Mouse (Mus musculus) brain, adult 2 months (tissue): Measurements from ENCODE around the gene Papss2.

Source experiments
- DNase-seq: peaks from one replicate; pipeline ENCODE4 v3.0.0; 2011; ENCODE audit warnings: low read depth, low spot score

The Papss2 gene

DNA sequence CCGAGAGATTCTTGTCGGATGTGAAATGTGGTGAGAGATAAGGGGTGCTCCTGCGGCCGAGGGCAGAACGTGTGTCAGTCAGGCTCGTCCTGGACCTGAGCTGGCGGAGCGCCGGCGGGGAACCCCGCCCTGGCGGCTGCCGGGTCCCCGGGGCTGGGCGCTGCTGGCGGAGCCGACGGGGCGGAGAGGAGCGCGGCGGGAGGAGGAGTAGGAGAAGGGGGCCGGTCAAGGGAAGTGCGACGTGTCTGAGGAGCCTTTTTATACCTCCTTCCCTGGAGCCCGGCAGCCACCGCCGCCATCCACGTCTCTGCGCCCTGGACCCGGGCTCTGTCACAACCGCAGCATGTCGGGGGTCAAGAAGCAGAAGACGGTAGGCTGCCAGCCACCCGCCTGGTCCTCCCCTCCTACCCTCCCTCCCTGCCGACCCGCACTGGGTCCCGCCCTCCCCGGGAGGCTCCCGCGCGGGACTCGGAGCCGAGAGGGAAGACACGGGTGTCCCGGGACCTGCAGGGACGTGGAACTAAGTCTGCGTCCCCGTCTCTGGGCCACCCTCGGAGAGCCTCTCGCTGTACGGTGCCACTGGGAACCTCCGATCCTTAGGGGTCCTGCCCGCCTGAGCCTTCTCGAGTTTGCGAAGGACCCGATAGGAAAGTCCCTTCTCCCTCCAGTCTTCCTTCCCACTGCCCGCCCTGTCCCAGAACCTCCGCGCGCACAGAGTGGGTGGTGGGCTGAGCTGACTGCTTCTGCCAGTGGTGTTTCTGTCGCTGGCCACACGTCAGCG is at the start of gene Papss2:
Gene Papss2 (plus strand): TSS at position 285 of the 781 bp plus-strand sequence.
- DNase-seq = no peak

DNA sequence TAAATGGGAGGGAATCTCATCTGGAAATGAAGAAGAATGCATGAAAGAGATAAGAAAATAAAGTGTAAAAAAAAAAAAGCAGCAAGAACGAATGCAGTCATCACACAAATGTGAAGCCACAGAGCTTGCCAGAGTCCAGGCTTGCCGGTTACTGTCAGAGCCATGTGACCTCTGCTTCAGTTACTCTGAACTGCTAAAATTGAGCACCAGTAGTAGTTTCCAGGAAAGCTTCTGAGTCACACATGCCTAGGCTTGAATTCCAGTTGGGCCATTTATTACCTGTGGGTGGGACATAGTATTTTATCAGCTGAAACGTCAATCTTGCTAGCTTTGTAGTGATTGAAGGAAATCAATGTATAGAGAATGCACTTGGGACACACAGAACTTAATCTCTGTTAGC is 48.2 kb upstream of the Papss2 start:
- no peak for DNase-seq

DNA sequence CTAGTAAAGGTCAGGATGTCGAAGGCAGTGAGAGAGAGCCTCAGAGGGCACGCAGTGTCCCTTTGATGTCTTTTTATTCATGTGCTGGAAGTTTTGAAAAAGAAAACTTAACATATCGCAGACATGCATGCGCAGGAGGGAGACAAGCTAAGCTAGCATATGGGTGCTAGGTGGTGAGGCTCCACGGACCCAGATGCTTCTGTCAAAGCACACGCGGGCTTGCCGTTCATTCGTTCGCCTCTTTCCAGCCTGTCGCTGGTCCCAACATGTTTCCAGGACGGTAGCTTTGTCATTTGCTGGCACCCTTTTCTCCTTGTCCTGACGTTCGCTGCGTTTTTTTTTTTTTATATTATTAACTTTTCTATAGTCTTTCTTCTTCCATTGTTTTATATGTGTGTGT is 47.4 kb upstream of the Papss2 start:
- DNase-seq = peak; percentile 21

DNA sequence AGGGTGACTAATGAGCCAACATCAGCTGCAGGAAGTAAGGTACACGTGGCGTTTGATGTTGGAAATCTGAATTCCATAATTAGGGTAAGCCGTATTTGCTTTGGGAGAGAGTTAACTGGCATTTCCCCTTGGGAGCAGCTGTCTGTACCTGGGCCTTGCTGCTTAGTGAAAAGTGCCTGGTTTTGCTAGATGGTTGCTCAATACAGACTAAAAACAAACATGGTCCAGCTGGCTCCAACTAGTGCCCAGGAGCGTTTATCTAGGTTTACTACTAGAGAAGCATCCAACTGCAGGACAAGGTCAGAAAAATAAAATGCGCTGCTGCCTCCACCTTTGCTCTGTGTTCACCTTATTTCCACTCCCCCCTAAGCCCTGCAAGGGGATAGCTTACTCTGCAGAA is 45.1 kb upstream of the Papss2 start:
- no peak for DNase-seq

DNA sequence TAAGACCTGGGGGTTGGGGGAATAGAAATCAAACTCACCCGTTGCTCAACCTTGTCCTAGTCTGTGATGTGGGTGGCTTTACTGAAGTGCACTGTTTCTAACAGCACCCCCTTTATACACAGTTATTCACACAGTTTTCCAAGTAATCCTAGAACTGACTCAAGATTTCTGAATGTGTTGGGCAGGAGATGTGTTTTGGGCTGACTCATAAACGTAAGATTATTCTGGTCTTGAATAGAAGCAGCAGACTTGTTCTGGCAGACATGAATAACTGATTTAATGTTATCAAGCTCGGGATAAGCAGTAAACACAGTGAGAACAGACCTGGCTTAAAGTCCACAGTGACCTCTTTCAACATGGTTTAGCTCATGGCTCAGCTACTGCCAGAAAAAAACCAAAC is 44.1 kb upstream of the Papss2 start:
- DNase-seq = peak; percentile 39

DNA sequence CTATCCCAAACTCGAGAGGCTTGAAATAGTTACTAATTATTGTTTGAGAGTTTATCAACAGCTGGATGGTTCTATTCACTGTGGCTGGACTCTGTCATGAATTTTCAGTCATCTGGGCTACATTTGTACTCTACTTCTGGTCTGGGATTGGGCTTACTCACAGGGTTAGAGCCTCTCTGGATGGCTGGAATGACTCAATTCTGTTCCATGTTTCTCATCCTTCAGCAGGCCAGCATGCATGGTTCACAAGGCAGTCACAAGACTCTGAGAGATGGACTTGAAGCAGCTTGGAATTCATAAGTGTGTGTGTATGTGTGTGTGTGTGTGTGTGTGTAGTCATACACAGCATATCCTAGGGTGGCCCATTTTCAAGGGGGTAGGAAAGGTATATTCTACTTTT is 43.5 kb upstream of the Papss2 start:
- DNase-seq = no peak

DNA sequence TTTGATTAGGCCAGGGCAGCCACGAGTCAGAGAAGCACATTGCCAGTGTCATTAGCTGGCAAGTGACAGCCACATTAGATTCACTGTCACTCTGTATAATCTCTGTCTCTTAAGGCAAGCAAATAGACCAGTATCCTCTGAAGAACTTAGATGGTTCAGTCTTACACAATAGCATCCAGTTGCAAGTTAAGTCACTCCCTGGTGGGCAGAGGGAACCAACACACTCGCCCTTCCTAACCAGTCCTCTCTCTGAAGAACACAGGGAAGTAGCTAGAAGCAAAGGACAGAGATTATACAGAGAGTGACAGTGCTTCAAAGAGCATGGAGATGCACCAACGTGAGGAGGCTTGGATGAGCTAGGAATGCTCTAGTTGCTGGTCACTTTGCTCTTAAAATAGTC is 42.3 kb upstream of the Papss2 start:
- no peak for DNase-seq

DNA sequence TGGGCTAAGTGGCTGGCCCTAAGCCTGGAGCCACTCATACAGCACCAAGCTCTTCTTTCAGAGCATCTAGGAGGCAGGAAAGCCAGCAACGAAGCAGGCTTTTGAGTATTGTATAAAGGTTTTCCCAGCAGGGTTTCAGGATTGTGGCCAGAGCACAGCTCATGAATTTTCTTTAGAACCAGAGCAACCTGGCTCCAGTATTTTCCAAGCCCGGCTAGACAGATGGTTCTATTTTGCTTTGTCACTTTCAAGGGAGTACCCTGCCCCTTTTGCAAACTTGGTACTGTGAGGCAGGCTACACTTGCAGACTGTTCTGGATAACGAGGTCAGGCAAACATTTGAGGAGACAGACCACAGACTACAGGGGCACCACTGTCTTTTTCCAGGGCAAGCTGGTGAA is 40.3 kb upstream of the Papss2 start:
- DNase-seq = peak; percentile 28

DNA sequence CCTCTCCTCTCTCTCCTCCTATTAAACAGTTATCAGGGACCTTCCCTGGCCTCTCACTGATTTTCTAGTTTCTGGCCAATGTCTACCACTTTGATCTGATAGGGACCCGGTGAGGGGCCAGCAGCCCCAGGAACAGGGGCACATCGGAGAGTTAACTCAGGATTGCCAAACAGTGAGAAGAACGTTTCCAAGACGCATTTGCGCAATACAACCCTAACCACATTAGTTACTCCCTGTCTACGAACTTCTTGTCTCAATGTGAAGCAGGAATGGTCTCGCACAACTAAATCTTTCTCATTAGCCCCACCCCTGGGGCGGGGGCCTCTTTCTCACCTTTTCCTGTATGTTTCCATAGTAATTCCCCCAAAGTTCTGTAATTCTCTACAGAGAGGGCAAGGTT is 28.6 kb upstream of the Papss2 start:
- no peak for DNase-seq

DNA sequence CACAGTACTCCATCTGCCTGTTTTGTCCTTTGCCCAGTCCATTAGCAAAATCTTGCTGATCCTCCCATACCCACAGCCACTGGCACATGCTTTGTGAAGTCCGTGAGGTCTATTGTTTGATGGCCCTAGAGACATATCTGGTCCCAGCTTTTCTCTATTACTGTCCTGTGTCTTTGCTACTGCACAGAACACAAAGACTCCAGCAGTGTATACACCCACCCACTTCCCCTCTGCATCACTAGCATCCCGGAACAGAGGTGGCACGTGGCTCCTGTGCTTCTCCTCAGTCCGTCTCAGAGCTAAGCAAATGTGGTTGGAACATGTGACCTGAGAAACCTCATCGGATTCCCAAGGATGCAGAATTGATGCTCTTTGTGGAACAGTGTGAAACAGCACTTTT is 28.1 kb upstream of the Papss2 start:
- no peak for DNase-seq

DNA sequence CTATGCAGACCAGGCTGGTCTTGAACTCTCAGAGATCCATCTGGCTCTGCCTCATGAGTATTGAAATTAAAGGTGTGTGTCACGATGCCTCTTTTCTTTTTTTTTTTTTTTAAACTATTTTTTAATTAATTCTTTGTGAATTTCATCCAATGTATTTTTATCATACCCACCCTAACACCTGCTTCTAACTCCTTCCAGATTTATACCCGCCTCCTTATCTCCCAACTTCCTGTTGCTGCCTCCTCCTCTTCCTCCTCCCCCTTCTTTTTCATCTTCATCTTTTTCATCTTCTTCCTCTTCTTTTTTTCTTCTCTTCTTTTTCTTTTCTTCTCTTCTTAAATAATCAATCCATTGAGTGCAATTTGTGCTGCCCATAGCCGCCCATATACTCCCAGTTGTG is 27.1 kb upstream of the Papss2 start:
- DNase-seq = no peak

DNA sequence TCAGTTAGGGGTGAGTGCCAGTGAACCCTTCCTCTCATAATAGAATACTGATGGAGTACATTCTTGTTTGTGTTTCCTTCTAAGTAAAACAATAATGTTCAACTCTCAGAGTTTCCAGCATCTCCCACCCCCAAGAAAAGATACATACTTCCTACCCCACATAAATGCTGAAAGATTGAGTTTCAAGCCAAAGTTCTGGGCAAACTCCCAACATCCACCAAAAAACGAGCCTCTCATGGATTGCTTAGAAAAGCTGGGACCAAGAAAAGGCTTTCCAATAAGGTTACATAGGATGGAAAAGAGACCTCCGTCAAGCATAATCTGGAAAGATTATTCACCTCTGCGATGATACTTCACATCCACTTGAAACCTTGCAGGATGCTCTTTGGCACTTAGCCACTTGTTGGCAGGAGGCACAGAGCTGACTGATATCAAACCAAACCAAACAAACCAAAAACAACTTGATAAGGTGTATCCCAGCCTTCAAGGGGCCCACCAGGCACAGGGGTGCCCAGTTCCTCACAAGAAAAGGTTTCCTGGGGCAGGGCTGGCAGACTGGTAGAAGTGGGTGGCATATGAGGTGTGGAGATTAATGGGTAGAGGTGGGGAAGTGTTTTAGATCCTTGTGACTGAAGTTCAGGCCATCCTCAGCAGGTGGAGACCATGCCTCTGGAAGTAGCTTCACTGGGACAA is 26.5 kb upstream of the Papss2 start:
- DNase-seq = no peak

DNA sequence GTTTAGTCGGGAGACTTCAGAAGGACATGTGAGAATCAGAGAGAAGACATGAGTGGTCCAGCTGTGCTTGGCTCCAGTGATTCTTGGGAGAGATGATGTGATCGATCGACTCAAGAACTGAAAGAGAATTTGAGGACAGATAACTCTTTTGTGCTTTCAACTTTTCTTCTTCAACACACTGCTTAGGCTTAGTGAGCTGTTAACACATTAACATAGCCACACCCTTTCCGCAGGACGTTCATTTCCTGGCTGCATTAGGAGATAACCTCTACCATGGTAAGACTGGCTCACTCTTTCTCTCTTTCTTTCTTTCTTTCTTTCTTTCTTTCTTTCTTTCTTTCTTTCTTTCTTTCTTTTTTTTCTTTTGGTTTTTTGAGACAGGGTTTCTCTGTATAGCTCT is 25.9 kb upstream of the Papss2 start:
- no peak for DNase-seq

DNA sequence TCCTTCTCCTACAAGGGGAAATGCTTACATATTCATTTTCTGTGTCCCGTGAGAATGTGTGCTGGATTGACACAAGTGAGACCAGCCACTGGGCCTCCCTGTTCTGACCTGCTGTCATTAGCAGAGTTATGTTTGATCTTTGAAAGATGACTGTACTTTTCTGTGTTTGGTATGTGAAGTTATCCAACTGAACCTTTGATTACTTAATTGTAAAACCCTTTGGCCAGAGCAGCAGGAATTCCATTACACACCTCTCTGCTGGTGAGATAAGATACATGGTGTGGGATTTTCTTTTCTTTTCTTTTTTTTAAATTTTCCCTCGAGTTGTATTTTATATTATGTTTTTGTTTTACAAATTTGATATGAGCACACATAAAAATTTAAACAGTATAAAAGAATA is 23.4 kb upstream of the Papss2 start:
- DNase-seq = no peak

DNA sequence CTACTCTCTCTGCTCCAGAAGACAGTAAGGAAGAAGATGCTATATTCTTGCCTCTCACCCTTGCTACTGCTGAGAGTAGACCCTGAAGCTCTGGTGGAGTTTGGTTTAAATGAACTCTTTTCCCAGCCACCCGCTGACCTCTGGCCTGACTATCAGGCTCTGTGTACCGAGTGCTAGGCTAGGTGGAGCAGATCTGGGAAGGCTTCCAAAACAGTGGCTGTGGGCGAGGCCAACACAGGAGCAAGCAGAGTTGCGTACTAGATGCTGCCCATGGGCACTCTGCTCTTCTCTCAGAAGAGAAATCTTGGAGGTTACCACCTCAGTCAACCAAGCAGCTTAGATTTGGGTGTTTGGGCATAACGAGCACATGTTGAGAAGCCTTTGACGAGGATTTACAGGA is 22.3 kb upstream of the Papss2 start:
- no peak for DNase-seq

DNA sequence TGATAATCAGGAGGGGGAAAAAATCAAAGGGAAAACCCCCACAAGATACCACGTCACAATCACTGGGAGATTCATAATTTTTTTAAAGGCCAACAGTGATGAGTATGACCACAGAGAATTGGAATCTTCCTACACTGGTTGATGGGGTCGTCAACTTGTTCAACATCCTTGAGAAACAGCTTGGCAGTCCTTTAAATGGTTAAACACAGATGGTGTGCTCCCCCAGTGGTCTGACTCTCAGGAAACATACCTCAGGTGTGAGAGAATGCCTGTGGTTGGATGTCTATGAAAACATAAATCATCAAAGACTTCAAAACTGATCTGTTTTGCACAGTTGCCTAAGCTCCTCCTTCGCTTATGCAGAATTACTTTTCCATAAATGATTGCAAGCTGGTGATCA is 20.7 kb upstream of the Papss2 start:
- DNase-seq = no peak

DNA sequence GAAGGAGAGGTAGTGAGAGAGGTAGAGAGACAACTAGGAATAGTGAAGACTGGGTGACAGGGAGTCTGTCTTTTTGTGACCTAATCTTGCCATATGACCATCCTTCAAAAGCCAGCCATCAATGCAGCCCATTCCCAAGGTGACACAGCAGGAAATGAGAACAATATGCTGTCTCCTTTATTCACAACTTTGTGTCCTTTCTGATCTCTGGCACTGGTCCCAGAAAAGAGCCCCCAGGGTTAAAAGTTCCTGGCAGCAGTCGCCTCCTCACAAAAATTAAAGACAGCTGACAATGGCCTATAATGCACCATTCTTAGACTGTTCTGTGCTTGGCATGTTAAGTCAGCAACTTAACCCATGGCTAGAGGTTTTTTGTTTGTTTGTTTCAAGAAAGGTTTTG is 17.8 kb upstream of the Papss2 start:
- no peak for DNase-seq

DNA sequence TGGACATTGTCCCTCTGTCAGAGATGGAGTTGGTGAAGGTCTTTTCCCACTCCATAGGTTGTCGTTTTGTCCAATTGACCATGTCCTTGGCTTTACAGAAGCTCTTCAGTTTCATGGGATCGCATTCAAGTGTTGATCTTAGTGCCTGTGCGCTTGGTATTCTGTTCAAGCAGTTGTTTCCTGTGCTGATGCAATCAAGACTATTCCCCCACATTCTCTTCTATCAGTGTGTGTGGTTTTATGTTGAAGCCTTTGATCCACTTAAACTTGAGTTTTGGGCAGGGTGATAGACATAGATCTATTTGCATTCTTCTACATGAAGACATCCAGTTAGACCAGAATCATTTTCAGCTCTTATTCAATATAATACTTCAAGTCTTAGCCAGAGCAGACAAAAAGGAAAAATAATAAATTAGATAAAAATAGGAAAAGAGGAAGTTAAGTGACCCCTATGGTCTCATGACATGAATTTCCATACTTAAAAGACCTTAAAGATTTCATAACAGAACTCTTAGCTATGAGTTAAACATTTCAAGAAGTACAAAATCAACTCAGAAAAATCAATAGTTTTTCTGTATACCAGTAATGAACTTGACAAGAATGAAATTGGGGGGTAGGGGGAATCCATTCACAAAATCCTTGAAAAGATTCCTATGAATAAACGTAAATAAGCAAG is 12.4 kb upstream of the Papss2 start:
- no peak for DNase-seq

DNA sequence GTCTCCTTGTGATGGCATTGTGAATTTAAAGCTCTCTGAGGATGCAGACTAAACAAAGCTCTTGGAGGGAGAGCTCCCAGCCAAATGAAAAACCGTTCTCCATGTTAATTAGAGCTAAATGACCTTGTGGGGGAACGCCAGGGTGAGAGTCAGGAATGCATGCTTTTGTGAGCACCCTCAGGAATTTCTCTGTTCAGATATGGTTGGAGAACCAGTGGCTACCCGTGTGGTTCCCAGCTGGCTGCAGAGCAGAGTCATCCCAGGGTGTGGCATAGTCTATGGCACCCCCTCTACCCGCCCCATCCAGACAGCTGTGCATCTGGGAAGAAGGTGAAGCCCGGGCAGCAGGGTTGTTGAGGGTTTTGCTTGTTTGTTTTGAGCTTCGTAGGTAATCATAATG is 7.9 kb upstream of the Papss2 start:
- no peak for DNase-seq

DNA sequence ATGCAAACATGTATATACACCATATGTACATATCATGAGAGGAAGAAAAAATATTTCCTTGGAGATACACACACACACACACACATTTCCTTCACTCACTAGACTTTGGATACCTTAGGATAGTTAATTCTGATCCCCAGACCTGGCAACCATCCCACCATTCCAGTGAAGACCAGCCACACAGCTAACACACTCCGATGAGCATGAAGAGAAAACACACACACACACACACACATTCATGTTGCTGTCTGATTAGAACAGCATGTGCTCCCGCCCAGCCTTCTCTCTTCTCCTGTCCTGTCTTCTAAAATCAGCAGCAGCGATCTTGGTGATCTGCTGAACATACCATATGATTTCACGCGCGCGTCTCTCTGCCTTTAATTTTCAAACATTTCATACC is 2.8 kb upstream of the Papss2 start:
- no peak for DNase-seq

DNA sequence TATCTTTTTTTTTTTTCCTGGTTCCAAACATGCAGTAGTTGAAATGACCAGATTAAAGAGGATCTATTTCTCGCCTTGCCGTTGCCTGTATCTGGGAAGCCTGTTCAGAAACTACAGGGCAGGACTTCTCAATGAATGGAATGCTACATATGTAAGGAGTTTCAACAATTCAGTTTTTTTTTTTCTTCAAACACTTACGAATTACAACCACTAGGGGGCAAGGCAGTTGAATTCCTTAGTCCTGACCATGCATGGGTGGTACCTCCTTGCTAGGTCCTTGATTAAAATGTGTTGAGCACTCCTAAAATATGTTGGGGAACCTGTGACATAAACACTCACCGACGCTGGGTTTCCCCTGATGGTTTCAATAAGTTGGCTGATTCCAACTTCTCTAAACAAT is 1.7 kb upstream of the Papss2 start:
- DNase-seq = no peak

DNA sequence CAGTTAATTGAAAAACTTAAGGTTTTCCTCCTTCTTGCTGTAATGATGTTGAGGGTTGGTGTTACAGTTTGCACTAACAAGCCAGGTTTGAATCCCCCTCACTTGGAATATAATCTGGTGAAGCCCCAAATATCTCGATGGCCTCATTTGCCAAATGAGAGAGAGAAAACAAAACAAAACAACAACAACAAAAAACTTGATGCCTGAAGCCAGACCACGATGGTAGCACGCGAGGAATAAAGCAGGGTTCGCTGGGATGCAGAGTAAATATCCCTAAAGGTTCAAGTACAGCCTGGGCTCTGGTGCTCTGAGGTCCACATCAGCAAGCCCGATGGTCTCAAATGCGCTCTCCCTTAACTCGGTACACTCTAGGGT is 472 bp upstream of the Papss2 start:
- DNase-seq = no peak

DNA sequence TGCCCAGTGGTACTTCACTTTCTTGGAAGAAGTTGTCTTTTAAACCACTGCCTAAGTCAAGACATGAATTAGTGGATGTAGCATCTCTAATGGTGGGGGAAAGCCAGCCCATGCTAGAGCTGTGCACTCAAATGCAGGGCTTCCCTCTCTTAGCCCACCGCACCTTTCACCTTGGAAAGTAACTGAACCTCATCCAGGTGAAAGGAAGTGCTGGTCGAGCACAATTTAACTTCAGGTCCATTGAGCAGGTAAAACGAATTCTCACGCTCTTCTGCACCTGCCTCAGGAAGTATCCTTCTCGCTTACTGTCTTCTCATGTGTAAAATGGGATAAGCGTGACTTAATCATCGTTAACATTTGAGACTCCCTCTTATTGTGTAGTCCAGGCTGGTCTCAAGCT is 3.4 kb downstream of the Papss2 start:
- DNase-seq = no peak
